Mouse (Mus musculus) kidney, embryonic 16.5 days (tissue): ENCODE measurements around the gene March5. TPM values are rescaled to one million over a fixed set of nuclear protein-coding genes. Genes with fewer than 3 reads are reported as not detected.
"Not testable (repeated sequence)": the region's sequence is repeated elsewhere in the genome, so short reads cannot be mapped to it uniquely, and the experiment has no call there.

ENCODE experiments used
- ATAC-seq: fragments of 200-750 bp; cut with Nextera tagmentation; 2 replicates; pipeline ENCODE4 v1.8.0; 2017; ENCODE audit warnings: moderate TSS enrichment; ENCODE audit not compliant: low FRiP score, low TSS enrichment
- H3K27ac ChIP-seq: fragments of 300-500 bp; sonication (generic); 2 replicates; pipeline ENCODE4 v1.5.1; 2014; ENCODE audit warnings: low read length
- H3K27me3 ChIP-seq: fragments of 300-500 bp; sonication (generic); 2 replicates; pipeline ENCODE4 v1.6.1; 2014; ENCODE audit warnings: low read length, control low read depth, mixed read lengths; ENCODE audit not compliant: insufficient read depth
- H3K36me3 ChIP-seq: fragments of 300-500 bp; sonication (generic); 2 replicates; pipeline ENCODE4 v1.6.1; 2014; ENCODE audit warnings: low read length, control low read depth, mixed read lengths; ENCODE audit not compliant: insufficient read depth
- H3K4me1 ChIP-seq: fragments of 300-500 bp; sonication (generic); 2 replicates; pipeline ENCODE4 v1.6.1; 2014; ENCODE audit warnings: low read length, control low read depth, mixed read lengths; ENCODE audit not compliant: insufficient read depth
- H3K4me2 ChIP-seq: fragments of 300-500 bp; sonication (generic); replicated peaks from 2 replicates; pipeline ENCODE4 v1.6.1; 2014; ENCODE audit warnings: low read depth, low read length
- H3K4me3 ChIP-seq: fragments of 300-500 bp; sonication (generic); 2 replicates; pipeline ENCODE4 v1.5.1; 2014; ENCODE audit warnings: mild to moderate bottlenecking, low read length
- H3K9ac ChIP-seq: fragments of 300-500 bp; sonication (generic); replicated peaks from 2 replicates; pipeline ENCODE4 v1.6.1; 2014; ENCODE audit warnings: low read length
- H3K9me3 ChIP-seq: fragments of 300-500 bp; sonication (generic); 2 replicates; pipeline ENCODE4 v1.6.1; 2016; ENCODE audit warnings: low read length, control low read depth
- WGBS: fragments of 180-500 bp; shearing (Covaris S2); extraction: QIAGEN DNeasy Blood & Tissue Kit; methylation state at CpG from one replicate; pipeline ENCODE4 v1.1.7; 2014; 5-methylcytosine and 5-hydroxymethylcytosine counted together
- polyA plus RNA-seq: library from polyadenylated mRNA; unstranded; fragments of >200 nt; fragmentation: Nextera tagmentation; extraction: Ambion mirVana; gene quantifications from 2 replicates; pipeline ENCODE4 v1.2.1, GENCODE M21; 2015

March5 gene
- polyA plus RNA-seq, 1 experiment from 2014 or later = 74.4 TPM

GRCm38 (mm10) chr19:37208176-37208755 is 923 bp downstream of the March5 start, which contains the start of gene Cpeb3:
TSS of gene Cpeb3 (minus strand) at chr19:37208601.
- Histone ChIP-seq H3K36me3 (peaks cover 15% of the 10 kb centered on the region), H3K4me3 (peak within 1 kb of the TSS; percentile 72), H3K9me3 (no peaks in the 10 kb centered on the region), H3K9ac (peak within 1 kb of the TSS; percentile 87), H3K27me3 (no peaks in the 10 kb centered on the region), H3K4me1 (peaks cover 13% of the 10 kb centered on the region), H3K27ac (peak within 1 kb of the TSS; percentile 83), H3K4me2 (peak within 1 kb of the TSS; percentile 72)
- WGBS = under 1% methylated on average over 15 of the region's 15 CpGs
- ATAC-seq = no peak

- Histone ChIP-seq H3K36me3 (peaks cover 15% of the 10 kb centered on the region), H3K27ac (no peak overlapping the region), H3K4me1 (peaks cover 13% of the 10 kb centered on the region), H3K4me2 (peak overlapping the region; percentile 72), H3K9ac (peak overlapping the region; percentile 87; the same call in 1 of the 2 replicates), H3K4me3 (peak overlapping the region; percentile 72), H3K27me3 (no peaks in the 10 kb centered on the region), H3K9me3 (no peaks in the 10 kb centered on the region)
- 55% methylated on average over 7 of the region's 7 CpGs for WGBS
- ATAC-seq = no peak
Measured at GRCm38 (mm10) chr19:37208986-37209385, 1.6 kb downstream of the March5 start.

GRCm38 (mm10) chr19:37209467-37210128 is 2.3 kb downstream of the March5 start:
- Histone ChIP-seq H3K9ac (no peak overlapping the region), H3K27me3 (no peaks in the 10 kb centered on the region), H3K27ac (no peak overlapping the region), H3K4me1 (peaks cover 13% of the 10 kb centered on the region), H3K4me3 (peak overlapping the region; percentile 72), H3K36me3 (peaks cover 15% of the 10 kb centered on the region), H3K4me2 (peak overlapping the region; percentile 72), H3K9me3 (no peaks in the 10 kb centered on the region)
- WGBS = 81% methylated on average over 8 of the region's 8 CpGs
- no peak for ATAC-seq

- Histone ChIP-seq H3K9ac (no peak overlapping the region), H3K4me2 (no peak overlapping the region), H3K4me1 (peaks cover 13% of the 10 kb centered on the region), H3K27me3 (no peaks in the 10 kb centered on the region), H3K9me3 (no peaks in the 10 kb centered on the region), H3K27ac (no peak overlapping the region), H3K36me3 (peaks cover 18% of the 10 kb centered on the region), H3K4me3 (no peak overlapping the region)
- 91% methylated on average over 4 of the region's 4 CpGs for WGBS
- ATAC-seq = no peak
Measured at GRCm38 (mm10) chr19:37210457-37210856, 3.1 kb downstream of the March5 start.

GRCm38 (mm10) chr19:37211416-37211815 is 4.1 kb downstream of the March5 start:
- WGBS = 88% methylated on average over 3 of the region's 3 CpGs
- ATAC-seq = no peak
- no peaks in the 10 kb centered on the region for H3K27me3 ChIP-seq

GRCm38 (mm10) chr19:37214711-37215110 is 7.4 kb downstream of the March5 start:
- no peak for ATAC-seq
- Histone ChIP-seq H3K9me3 (no peaks in the 10 kb centered on the region), H3K27ac (no peak overlapping the region)

More at GRCm38 (mm10) chr19:37211416-37211815, 4.1 kb downstream of the March5 start:
- Histone ChIP-seq H3K27ac (no peak overlapping the region), H3K4me3 (no peak overlapping the region), H3K9ac (no peak overlapping the region), H3K9me3 (no peaks in the 10 kb centered on the region), H3K36me3 (peaks cover 19% of the 10 kb centered on the region), H3K4me1 (peaks cover 13% of the 10 kb centered on the region), H3K4me2 (no peak overlapping the region)

GRCm38 (mm10) chr19:37225197-37225862 is 18.0 kb downstream of the March5 start:
- H3K27ac ChIP-seq = no peak overlapping the region
- ATAC-seq = no peak
- peaks cover 10% of the 10 kb centered on the region for H3K36me3 ChIP-seq
- H3K4me3 ChIP-seq = no peak overlapping the region
- no peaks in the 10 kb centered on the region for H3K27me3 ChIP-seq
- 88% methylated on average over 6 of the region's 6 CpGs for WGBS
- H3K9me3 ChIP-seq = no peaks in the 10 kb centered on the region
- no peak overlapping the region for H3K9ac ChIP-seq
- no peak overlapping the region for H3K4me2 ChIP-seq
- H3K4me1 ChIP-seq = no peaks in the 10 kb centered on the region

More at GRCm38 (mm10) chr19:37214711-37215110, 7.4 kb downstream of the March5 start:
- Histone ChIP-seq H3K4me1 (peaks cover under 1% of the 10 kb centered on the region), H3K4me3 (no peak overlapping the region), H3K27me3 (no peaks in the 10 kb centered on the region), H3K4me2 (no peak overlapping the region), H3K9ac (no peak overlapping the region), H3K36me3 (peaks cover 40% of the 10 kb centered on the region)
- 56% methylated on average over 2 of the region's 2 CpGs for WGBS

- H3K27me3 ChIP-seq = peaks cover 35% of the 10 kb centered on the region
- H3K36me3 ChIP-seq, H3K9ac ChIP-seq, H3K27ac ChIP-seq, H3K4me2 ChIP-seq, H3K4me3 ChIP-seq, H3K9me3 ChIP-seq, ATAC-seq, H3K4me1 ChIP-seq: not testable (repeated sequence)
- 70% methylated on average over 9 of the region's 9 CpGs for WGBS
Measured at GRCm38 (mm10) chr19:37232598-37232997, 25.3 kb downstream of the March5 start.

GRCm38 (mm10) chr19:37233561-37234539 is 26.5 kb downstream of the March5 start:
- H3K4me3 ChIP-seq = peak overlapping the region; percentile 45
- H3K27me3 ChIP-seq = peaks cover 39% of the 10 kb centered on the region
- H3K4me1 ChIP-seq = peaks cover 7% of the 10 kb centered on the region; the same call in 1 of the 2 replicates
- H3K27ac ChIP-seq = no peak overlapping the region
- H3K9me3 ChIP-seq = no peaks in the 10 kb centered on the region; the same call in 1 of the 2 replicates
- peak overlapping the region; percentile 66 for H3K4me2 ChIP-seq
- peak; percentile 49; the same call in 1 of the 2 replicates for ATAC-seq
- no peaks in the 10 kb centered on the region for H3K36me3 ChIP-seq
- WGBS = 3% methylated on average over 63 of the region's 63 CpGs
- H3K9ac ChIP-seq = no peak overlapping the region
